Mouse (Mus musculus) monocyte, adult 59 days (primary cell): ENCODE measurements around the gene Dna2. TPM values are rescaled to one million over a fixed set of nuclear protein-coding genes. Genes with fewer than 3 reads are reported as not detected.

Source experiments
- total RNA-seq, 2 experiments: library from RNA; stranded (reverse); gene quantifications; one replicate each; pipeline ENCODE4 v1.2.4; 2023

Gene Dna2
- 10 to 100 TPM; 87.9 to 97.2 TPM for total RNA-seq

GRCm38 (mm10) chr10:62946738-62947471 is at the start of gene Dna2:
Gene Dna2 (plus strand): TSS chr10:62947026.

GRCm38 (mm10) chr10:62908896-62909295 is 37.9 kb upstream of the Dna2 start, which contains the start of gene Tet1:
Gene Tet1 (minus strand): TSS chr10:62908996.

GRCm38 (mm10) chr10:62919925-62920765 is 26.7 kb upstream of the Dna2 start, which contains the start of gene Slc25a16:
Gene Slc25a16 (plus strand): TSS chr10:62920633.

GRCm38 (mm10) chr10:62980039-62980954 is 33.5 kb downstream of the Dna2 start, which contains the start of gene Rufy2:
Gene Rufy2 (plus strand): TSS chr10:62980223.

Other genes with a start within 250 kb of the Dna2 start
- gene Stox1, start 220.9 kb upstream of the Dna2 start, total RNA-seq: not detected
- gene Ccar1, start 154.7 kb upstream of the Dna2 start, total RNA-seq: 10 to 100 TPM; 85.5 to 89.2 TPM
- 1 to 10 TPM; 1.3 to 1.5 TPM for gene Tet1, start 38.0 kb upstream of the Dna2 start, total RNA-seq
- gene Slc25a16, start 26.4 kb upstream of the Dna2 start, total RNA-seq: 10 to 100 TPM; 12.8 to 12.9 TPM
- 10 to 100 TPM; 10.3 to 11.3 TPM for gene Rufy2, start 33.2 kb downstream of the Dna2 start, total RNA-seq
- 10 to 100 TPM; 50.2 to 52.4 TPM for gene Hnrnph3, start 77.2 kb downstream of the Dna2 start, total RNA-seq
- under 1 TPM in 1 of 2 experiments, not detected in 1; 0.76 TPM for gene Pbld2, start 77.3 kb downstream of the Dna2 start, total RNA-seq
- gene Pbld1, start 113.1 kb downstream of the Dna2 start, total RNA-seq: under 1 TPM in 1 of 2 experiments, not detected in 1; 0.21 TPM
- gene Atoh7, start 152.6 kb downstream of the Dna2 start, total RNA-seq: not detected